Mouse (Mus musculus): ENCODE results near the gene Sgtb. TPM values are rescaled to one million over a fixed set of nuclear protein-coding genes. Genes with fewer than 3 reads are reported as not detected.
A peak's percentile ranks its signal among the peaks of the same experiment; 100 is the strongest.

The Sgtb gene
- polyA plus RNA-seq, 1 experiment from 2014 or later = 4.9 TPM

- ATAC-seq (ENCODE audit: insufficient number of reproducible peaks, low FRiP score, low TSS enrichment, low read depth) = no peak
- peaks cover 42% of the 10 kb centered on the region for H3K36me3 ChIP-seq
- H3K4me3 ChIP-seq = no peak overlapping the region
- no peak overlapping the region for H3K27ac ChIP-seq
- H3K9ac ChIP-seq = no peak overlapping the region
- H3K4me2 ChIP-seq = no peak overlapping the region
- no peaks in the 10 kb centered on the region for H3K27me3 ChIP-seq
- no peaks in the 10 kb centered on the region for H3K4me1 ChIP-seq
- no peaks in the 10 kb centered on the region for H3K9me3 ChIP-seq
- WGBS = 78% methylated on average over 7 of the region's 7 CpGs
Measured at GRCm38 (mm10) chr13:104155106-104155505, 45.6 kb downstream of the Sgtb start.

- Histone ChIP-seq H3K9ac (no peak overlapping the region), H3K4me3 (no peak overlapping the region), H3K9me3 (no peaks in the 10 kb centered on the region), H3K27ac (no peak overlapping the region), H3K27me3 (no peaks in the 10 kb centered on the region), H3K4me1 (no peaks in the 10 kb centered on the region), H3K4me2 (no peak overlapping the region), H3K36me3 (peaks cover 46% of the 10 kb centered on the region)
- ATAC-seq (ENCODE audit: insufficient number of reproducible peaks, low FRiP score, low TSS enrichment, low read depth) = no peak
- 51% methylated on average over 1 of the region's 1 CpGs for WGBS
Measured at GRCm38 (mm10) chr13:104155686-104156085, 46.1 kb downstream of the Sgtb start.

- Histone ChIP-seq H3K9me3 (no peaks in the 10 kb centered on the region), H3K27me3 (no peaks in the 10 kb centered on the region), H3K4me1 (peaks cover 2% of the 10 kb centered on the region; the same call in 1 of the 2 replicates), H3K4me3 (no peak overlapping the region), H3K27ac (no peak overlapping the region), H3K4me2 (no peak overlapping the region), H3K9ac (no peak overlapping the region), H3K36me3 (peaks cover 23% of the 10 kb centered on the region)
- 87% methylated on average over 5 of the region's 5 CpGs for WGBS
- ATAC-seq (ENCODE audit: insufficient number of reproducible peaks, low FRiP score, low TSS enrichment, low read depth) = no peak
Measured at GRCm38 (mm10) chr13:104171711-104172110, 62.2 kb downstream of the Sgtb start.

DNA sequence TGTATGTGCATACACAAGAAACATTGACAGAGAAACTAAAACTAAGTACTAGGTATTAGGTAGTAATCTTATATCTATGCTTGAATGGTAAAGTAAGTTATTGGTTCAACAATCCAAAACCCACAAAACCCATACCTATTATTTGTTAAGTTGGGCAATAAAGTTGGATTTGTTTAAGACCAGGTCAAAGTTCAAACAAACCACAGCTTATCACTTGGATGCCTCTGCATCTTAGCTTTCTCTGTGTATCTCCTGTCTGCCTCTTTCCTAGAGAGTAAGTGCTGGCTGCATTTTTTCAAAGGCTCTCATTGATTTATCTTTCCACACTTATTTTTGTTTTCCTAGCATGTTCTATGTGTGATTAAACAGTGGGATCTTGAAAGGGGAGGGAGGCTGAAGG lies 63.0 kb downstream of the Sgtb start:
- Histone ChIP-seq H3K4me1 (peaks cover 6% of the 10 kb centered on the region; the same call in 1 of the 2 replicates), H3K9me3 (no peaks in the 10 kb centered on the region), H3K27ac (no peak overlapping the region), H3K36me3 (peaks cover 21% of the 10 kb centered on the region), H3K4me3 (no peak overlapping the region), H3K4me2 (no peak overlapping the region), H3K9ac (no peak overlapping the region), H3K27me3 (no peaks in the 10 kb centered on the region)
- no peak for ATAC-seq (ENCODE audit: insufficient number of reproducible peaks, low FRiP score, low TSS enrichment, low read depth)

DNA sequence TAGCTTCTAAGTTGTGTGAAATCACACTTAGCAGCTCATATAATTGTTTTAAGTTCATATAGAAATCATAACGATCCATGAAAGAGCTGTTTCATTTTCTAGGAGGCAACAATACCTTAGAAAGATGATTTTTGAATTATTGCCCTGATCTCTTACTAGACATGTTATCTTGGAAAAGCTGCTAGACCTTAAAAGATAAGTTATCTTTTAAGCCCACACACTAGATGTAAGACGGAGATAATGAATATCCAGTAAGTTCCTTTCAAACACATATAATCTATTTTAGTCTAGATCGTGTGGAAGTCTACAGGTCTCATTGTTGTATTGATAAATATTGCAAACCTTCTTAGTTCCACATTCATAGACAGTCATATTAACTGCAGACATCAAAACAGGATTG lies 67.3 kb downstream of the Sgtb start:
- Histone ChIP-seq H3K4me2 (peak overlapping the region; percentile 39), H3K4me1 (peaks cover 11% of the 10 kb centered on the region; the same call in 1 of the 2 replicates), H3K27me3 (no peaks in the 10 kb centered on the region), H3K27ac (no peak overlapping the region), H3K4me3 (peak overlapping the region; percentile 24; the same call in 1 of the 2 replicates), H3K9me3 (no peaks in the 10 kb centered on the region), H3K9ac (no peak overlapping the region), H3K36me3 (peaks cover 8% of the 10 kb centered on the region)
- no peak for ATAC-seq (ENCODE audit: insufficient number of reproducible peaks, low FRiP score, low TSS enrichment, low read depth)
- WGBS = 76% methylated on average over 3 of the region's 3 CpGs

DNA sequence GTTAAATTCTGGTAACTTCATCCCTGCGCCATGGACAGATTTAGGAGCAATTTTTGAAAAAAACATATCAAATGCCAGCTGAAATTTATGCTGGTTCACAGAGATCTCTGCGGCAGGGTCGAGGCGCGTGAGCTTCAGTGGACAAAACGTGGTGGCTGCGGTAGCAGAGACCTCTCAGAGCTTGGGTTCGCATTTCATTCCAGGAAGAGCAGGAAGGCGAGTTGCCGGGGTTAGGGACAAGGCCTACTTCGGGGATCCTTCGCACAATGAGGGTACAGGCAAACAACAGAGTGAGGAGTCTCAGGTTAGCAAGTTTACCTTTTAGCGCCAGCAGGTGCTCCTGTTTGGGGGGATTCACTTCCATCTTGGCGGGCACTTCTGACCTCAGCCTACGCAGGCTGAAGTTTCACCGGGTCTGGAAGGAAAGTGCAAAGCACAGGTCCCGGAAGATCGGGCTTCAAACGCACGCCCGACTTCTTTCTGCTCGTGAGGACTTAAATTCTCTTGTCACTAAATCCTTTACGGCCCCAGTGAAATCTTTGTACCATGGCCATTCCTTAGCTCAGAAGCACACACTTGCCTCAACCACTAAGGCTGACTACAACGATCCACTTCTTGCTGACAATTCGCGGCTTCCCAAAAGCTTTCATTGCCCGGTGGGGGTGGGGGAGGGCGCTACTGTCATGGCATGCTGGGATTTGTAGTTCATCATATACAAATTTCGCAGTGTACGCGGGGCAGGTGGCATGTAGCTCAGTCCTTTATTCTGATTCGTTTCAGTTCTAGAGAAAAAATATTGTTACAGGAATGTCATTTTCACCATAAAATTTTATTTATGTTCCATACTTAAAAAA lies 68.5 kb downstream of the Sgtb start, which contains the start of gene Trappc13:
Gene Trappc13, minus strand, starts transcription at position 674 of the 854 bp plus-strand sequence.
- H3K27ac ChIP-seq = peak within 1 kb of the TSS; percentile 88
- under 1% methylated on average over 32 of the region's 32 CpGs for WGBS

GRCm38 (mm10) chr13:104178650-104179121 lies 69.1 kb downstream of the Sgtb start, which contains the start of gene Trim23:
TSS of gene Trim23 (plus strand) at chr13:104178797.
- H3K4me2 ChIP-seq = peak within 1 kb of the TSS; percentile 57
- under 1% methylated on average over 38 of the region's 38 CpGs for WGBS
- peaks cover 10% of the 10 kb centered on the region for H3K36me3 ChIP-seq
- no peaks in the 10 kb centered on the region for H3K27me3 ChIP-seq
- H3K4me1 ChIP-seq = peaks cover 11% of the 10 kb centered on the region; the same call in 1 of the 2 replicates
- peak; percentile 99 for ATAC-seq (ENCODE audit: insufficient number of reproducible peaks, low FRiP score, low TSS enrichment, low read depth)
- peak within 1 kb of the TSS; percentile 95 for H3K4me3 ChIP-seq
- no peaks in the 10 kb centered on the region for H3K9me3 ChIP-seq
- H3K9ac ChIP-seq = peak within 1 kb of the TSS; percentile 87
- H3K27ac ChIP-seq = peak within 1 kb of the TSS; percentile 88

More for the DNA sequence above, 68.5 kb downstream of the Sgtb start, which contains the start of gene Trappc13:
- peak within 1 kb of the TSS; percentile 95 for H3K4me3 ChIP-seq
- peak within 1 kb of the TSS; percentile 57 for H3K4me2 ChIP-seq
- no peaks in the 10 kb centered on the region for H3K9me3 ChIP-seq
- H3K9ac ChIP-seq = peak within 1 kb of the TSS; percentile 87
- H3K4me1 ChIP-seq = peaks cover 11% of the 10 kb centered on the region; the same call in 1 of the 2 replicates
- peak; percentile 89 for ATAC-seq (ENCODE audit: insufficient number of reproducible peaks, low FRiP score, low TSS enrichment, low read depth)
- peaks cover 9% of the 10 kb centered on the region for H3K36me3 ChIP-seq
- no peaks in the 10 kb centered on the region for H3K27me3 ChIP-seq

GRCm38 (mm10) chr13:104179176-104179888 lies 69.8 kb downstream of the Sgtb start:
- Histone ChIP-seq H3K4me2 (peak overlapping the region; percentile 49), H3K36me3 (peaks cover 12% of the 10 kb centered on the region), H3K9ac (peak overlapping the region; percentile 87), H3K4me3 (peak overlapping the region; percentile 95), H3K4me1 (peaks cover 11% of the 10 kb centered on the region; the same call in 1 of the 2 replicates), H3K9me3 (no peaks in the 10 kb centered on the region), H3K27me3 (no peaks in the 10 kb centered on the region), H3K27ac (peak overlapping the region; percentile 88)
- 18% methylated on average over 13 of the region's 13 CpGs for WGBS
- no peak for ATAC-seq (ENCODE audit: insufficient number of reproducible peaks, low FRiP score, low TSS enrichment, low read depth)

DNA sequence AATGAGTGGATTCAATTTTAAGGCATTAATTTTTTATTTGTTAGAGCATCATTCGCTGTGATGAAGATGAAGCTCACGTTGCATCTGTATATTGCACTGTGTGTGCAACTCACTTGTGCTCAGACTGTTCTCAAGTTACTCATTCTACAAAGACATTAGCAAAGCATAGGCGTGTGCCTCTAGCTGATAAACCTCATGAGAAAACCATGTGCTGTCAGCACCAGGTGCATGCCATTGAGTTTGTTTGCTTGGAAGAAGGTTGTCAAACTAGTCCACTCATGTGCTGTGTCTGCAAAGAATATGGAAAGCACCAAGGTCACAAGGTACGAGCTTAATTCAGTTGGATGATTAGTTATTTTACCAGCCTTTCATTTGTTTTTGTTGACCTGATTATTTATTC lies 77.8 kb downstream of the Sgtb start:
- 84% methylated on average over 4 of the region's 4 CpGs for WGBS
- H3K27me3 ChIP-seq = no peaks in the 10 kb centered on the region
- no peak overlapping the region for H3K9ac ChIP-seq
- no peaks in the 10 kb centered on the region for H3K9me3 ChIP-seq
- H3K4me1 ChIP-seq = no peaks in the 10 kb centered on the region
- ATAC-seq (ENCODE audit: insufficient number of reproducible peaks, low FRiP score, low TSS enrichment, low read depth) = no peak
- H3K36me3 ChIP-seq = peaks cover 31% of the 10 kb centered on the region
- H3K4me2 ChIP-seq = no peak overlapping the region
- H3K4me3 ChIP-seq = no peak overlapping the region
- no peak overlapping the region for H3K27ac ChIP-seq
